Mouse (Mus musculus) lung, postnatal 0 days (tissue): Measurements from ENCODE around the gene Cfdp1.

Experiments used
- CTCF ChIP-seq: IDR thresholded peaks from 2 replicates; pipeline ENCODE4 v1.5.1; 2016; ENCODE audit warnings: antibody characterized with exemption, mild to moderate bottlenecking
- EP300 ChIP-seq: IDR thresholded peaks from 2 replicates; pipeline ENCODE4 v1.6.1; 2016; ENCODE audit warnings: antibody characterized with exemption, mild to moderate bottlenecking, control low read depth

DNA sequence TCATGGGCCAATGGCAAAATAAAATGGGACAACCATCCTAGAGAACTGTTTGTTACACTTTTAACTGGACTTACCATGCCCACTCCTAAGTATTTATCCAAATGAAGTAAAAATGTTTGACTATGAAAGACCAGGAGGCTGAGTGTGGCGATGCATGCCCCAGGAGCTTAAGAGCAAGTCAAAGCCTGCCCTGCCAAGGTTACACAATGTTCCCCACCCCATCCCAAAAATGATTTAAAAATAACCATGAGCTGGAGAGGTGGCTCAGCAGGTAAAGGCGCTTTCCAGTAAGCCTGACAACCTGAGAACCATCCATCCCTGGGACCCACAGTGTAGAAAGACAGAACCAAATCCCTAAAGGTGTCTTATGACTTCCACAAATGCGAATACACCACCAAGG, 35.5 kb downstream of the Cfdp1 start:
- no peak for TF ChIP-seq CTCF
- no peak for TF ChIP-seq EP300
